Mouse (Mus musculus) kidney, adult 2 months (tissue): ENCODE measurements at regions not wholly inside any gene's neighbourhood (a gene's known extent, or its start where the extent isn't known, plus 50 kb on each side); places are given as distances from the start of the nearest gene placed in this dataset.

ENCODE experiments used
- CTCF ChIP-seq: fragments of 200-500 bp; conservative IDR thresholded peaks from 2 replicates; pipeline ENCODE4 v1.5.1; 2011; ENCODE audit warnings: low read depth, mild to moderate bottlenecking, control low read depth, low read length, moderate library complexity, mixed read lengths; ENCODE audit not compliant: insufficient read depth, insufficient read length
- POLR2A ChIP-seq: fragments of 200-500 bp; IDR thresholded peaks from one replicate; pipeline ENCODE4 v1.6.1; 2011; ENCODE audit warnings: low read depth, low read length, control low read depth

- TF ChIP-seq POLR2A (no peak), CTCF (no peak)
These were observed 315.6 kb downstream of the Etv1 start for GRCm38 (mm10) chr12:39094638-39095230.
